Mouse (Mus musculus): ENCODE data around the gene Clec2i. TPM values are rescaled to one million over a fixed set of nuclear protein-coding genes. Genes with fewer than 3 reads are reported as not detected.

Clec2i gene
- polyA plus RNA-seq, 1 experiment from 2014 or later: 0.16 TPM

- 88% methylated on average over 5 of the region's 5 CpGs for WGBS
- H3K9ac ChIP-seq: no peak overlapping the region
- H3K27me3 ChIP-seq: no peaks in the 10 kb centered on the region
- no peaks in the 10 kb centered on the region for H3K36me3 ChIP-seq
- no peak for ATAC-seq (replicated peaks; ENCODE audit: low FRiP score)
- H3K4me2 ChIP-seq: no peak overlapping the region
- H3K9me3 ChIP-seq (replicated peaks): no peaks in the 10 kb centered on the region
- H3K4me1 ChIP-seq: peaks cover 27% of the 10 kb centered on the region
- H3K4me3 ChIP-seq (replicated peaks): no peak overlapping the region; the same call in 1 of the 2 replicates
- no peak overlapping the region for H3K27ac ChIP-seq
Observed at GRCm38 (mm10) chr6:128844586-128845080, 42.8 kb upstream of the Clec2i start.

- 0 out of 2 replicates have a peak, but pooled peaks have one; percentile 5 for ATAC-seq (replicated peaks; ENCODE audit: low FRiP score)
Observed at GRCm38 (mm10) chr6:128845319-128845979, 41.9 kb upstream of the Clec2i start.

GRCm38 (mm10) chr6:128845998-128846542 lies 41.3 kb upstream of the Clec2i start:
- H3K4me2 ChIP-seq: no peak overlapping the region
- 68% methylated on average over 6 of the region's 9 CpGs for WGBS
- no peak overlapping the region for H3K9ac ChIP-seq
- no peak for ATAC-seq (replicated peaks; ENCODE audit: low FRiP score)
- no peak overlapping the region for H3K4me3 ChIP-seq (replicated peaks)
- no peaks in the 10 kb centered on the region for H3K9me3 ChIP-seq (replicated peaks)
- H3K4me1 ChIP-seq: peaks cover 21% of the 10 kb centered on the region
- H3K27ac ChIP-seq: no peak overlapping the region
- no peaks in the 10 kb centered on the region for H3K27me3 ChIP-seq
- no peaks in the 10 kb centered on the region for H3K36me3 ChIP-seq

More at GRCm38 (mm10) chr6:128845319-128845979, 41.9 kb upstream of the Clec2i start:
- H3K4me3 ChIP-seq (replicated peaks): 0 out of 2 replicates have a peak overlapping the region, but pooled peaks have one; percentile 11
- H3K27ac ChIP-seq: no peak overlapping the region
- peaks cover 21% of the 10 kb centered on the region for H3K4me1 ChIP-seq
- WGBS: 44% methylated on average over 7 of the region's 7 CpGs
- no peaks in the 10 kb centered on the region for H3K27me3 ChIP-seq
- no peaks in the 10 kb centered on the region for H3K36me3 ChIP-seq
- H3K9ac ChIP-seq: no peak overlapping the region
- no peaks in the 10 kb centered on the region for H3K9me3 ChIP-seq (replicated peaks)
- H3K4me2 ChIP-seq: peak overlapping the region; percentile 24; the same call in 1 of the 2 replicates

GRCm38 (mm10) chr6:128847401-128847800 lies 40.0 kb upstream of the Clec2i start:
- Histone ChIP-seq H3K9me3 (replicated peaks) (no peaks in the 10 kb centered on the region), H3K27ac (no peak overlapping the region), H3K27me3 (no peaks in the 10 kb centered on the region), H3K4me2 (no peak overlapping the region), H3K36me3 (no peaks in the 10 kb centered on the region), H3K4me1 (peaks cover 12% of the 10 kb centered on the region), H3K4me3 (replicated peaks) (no peak overlapping the region), H3K9ac (no peak overlapping the region)
- 87% methylated on average over 4 of the region's 4 CpGs for WGBS
- ATAC-seq (replicated peaks; ENCODE audit: low FRiP score): no peak

GRCm38 (mm10) chr6:128849902-128850301 lies 37.5 kb upstream of the Clec2i start:
- no peak overlapping the region for H3K9ac ChIP-seq
- no peak overlapping the region for H3K4me2 ChIP-seq
- no peak overlapping the region for H3K27ac ChIP-seq
- no peak for ATAC-seq (replicated peaks; ENCODE audit: low FRiP score)
- no peaks in the 10 kb centered on the region for H3K27me3 ChIP-seq
- WGBS: 52% methylated on average over 2 of the region's 2 CpGs
- H3K9me3 ChIP-seq (replicated peaks): no peaks in the 10 kb centered on the region
- H3K4me1 ChIP-seq: 0 out of 2 replicates have a peak, but pooled peaks cover 4% of the 10 kb centered on the region
- no peaks in the 10 kb centered on the region for H3K36me3 ChIP-seq
- H3K4me3 ChIP-seq (replicated peaks): no peak overlapping the region

- Histone ChIP-seq H3K4me2 (no peak overlapping the region), H3K4me3 (replicated peaks) (no peak overlapping the region), H3K4me1 (0 out of 2 replicates have a peak, but pooled peaks cover under 1% of the 10 kb centered on the region), H3K9me3 (replicated peaks) (no peaks in the 10 kb centered on the region), H3K27me3 (no peaks in the 10 kb centered on the region), H3K36me3 (no peaks in the 10 kb centered on the region), H3K27ac (no peak overlapping the region), H3K9ac (no peak overlapping the region)
- no peak for ATAC-seq (replicated peaks; ENCODE audit: low FRiP score)
- 62% methylated on average over 2 of the region's 2 CpGs for WGBS
Observed at GRCm38 (mm10) chr6:128850671-128851070, 36.7 kb upstream of the Clec2i start.

GRCm38 (mm10) chr6:128851151-128851550 lies 36.2 kb upstream of the Clec2i start:
- Histone ChIP-seq H3K9ac (no peak overlapping the region), H3K4me3 (replicated peaks) (no peak overlapping the region), H3K4me2 (no peak overlapping the region), H3K4me1 (0 out of 2 replicates have a peak, but pooled peaks cover 1% of the 10 kb centered on the region), H3K27ac (no peak overlapping the region), H3K27me3 (no peaks in the 10 kb centered on the region), H3K36me3 (no peaks in the 10 kb centered on the region), H3K9me3 (replicated peaks) (no peaks in the 10 kb centered on the region)
- WGBS: 90% methylated on average over 2 of the region's 2 CpGs
- ATAC-seq (replicated peaks; ENCODE audit: low FRiP score): no peak

GRCm38 (mm10) chr6:128852766-128853165 lies 34.6 kb upstream of the Clec2i start:
- Histone ChIP-seq H3K4me1 (0 out of 2 replicates have a peak, but pooled peaks cover 4% of the 10 kb centered on the region), H3K27ac (no peak overlapping the region), H3K4me3 (replicated peaks) (no peak overlapping the region), H3K36me3 (no peaks in the 10 kb centered on the region), H3K9me3 (replicated peaks) (no peaks in the 10 kb centered on the region), H3K4me2 (no peak overlapping the region), H3K9ac (no peak overlapping the region), H3K27me3 (no peaks in the 10 kb centered on the region)
- 78% methylated on average over 3 of the region's 3 CpGs for WGBS
- ATAC-seq (replicated peaks; ENCODE audit: low FRiP score): no peak

- peak; percentile 63 for ATAC-seq (replicated peaks; ENCODE audit: low FRiP score)
- no peak overlapping the region for H3K4me2 ChIP-seq
Observed at GRCm38 (mm10) chr6:128854024-128854820, 33.2 kb upstream of the Clec2i start.

GRCm38 (mm10) chr6:128854895-128855294 lies 32.5 kb upstream of the Clec2i start:
- Histone ChIP-seq H3K4me3 (replicated peaks) (no peak overlapping the region), H3K4me1 (0 out of 2 replicates have a peak, but pooled peaks cover 4% of the 10 kb centered on the region), H3K36me3 (no peaks in the 10 kb centered on the region), H3K27ac (no peak overlapping the region), H3K9ac (no peak overlapping the region), H3K9me3 (replicated peaks) (no peaks in the 10 kb centered on the region), H3K27me3 (no peaks in the 10 kb centered on the region), H3K4me2 (no peak overlapping the region)
- ATAC-seq (replicated peaks; ENCODE audit: low FRiP score): no peak
- 97% methylated on average over 3 of the region's 3 CpGs for WGBS

More at GRCm38 (mm10) chr6:128854024-128854820, 33.2 kb upstream of the Clec2i start:
- 0 out of 2 replicates have a peak, but pooled peaks cover 4% of the 10 kb centered on the region for H3K4me1 ChIP-seq
- WGBS: 49% methylated on average over 12 of the region's 12 CpGs
- no peaks in the 10 kb centered on the region for H3K36me3 ChIP-seq
- H3K9me3 ChIP-seq (replicated peaks): no peaks in the 10 kb centered on the region
- no peak overlapping the region for H3K4me3 ChIP-seq (replicated peaks)
- no peak overlapping the region for H3K27ac ChIP-seq
- no peak overlapping the region for H3K9ac ChIP-seq
- H3K27me3 ChIP-seq: no peaks in the 10 kb centered on the region

GRCm38 (mm10) chr6:128855477-128855876 lies 31.9 kb upstream of the Clec2i start:
- H3K27me3 ChIP-seq: no peaks in the 10 kb centered on the region
- no peaks in the 10 kb centered on the region for H3K9me3 ChIP-seq (replicated peaks)
- no peak overlapping the region for H3K9ac ChIP-seq
- no peak overlapping the region for H3K4me3 ChIP-seq (replicated peaks)
- ATAC-seq (replicated peaks; ENCODE audit: low FRiP score): no peak
- H3K27ac ChIP-seq: no peak overlapping the region
- no peak overlapping the region for H3K4me2 ChIP-seq
- H3K4me1 ChIP-seq: 0 out of 2 replicates have a peak, but pooled peaks cover 4% of the 10 kb centered on the region
- no peaks in the 10 kb centered on the region for H3K36me3 ChIP-seq
- 42% methylated on average over 1 of the region's 1 CpGs for WGBS

- Histone ChIP-seq H3K4me3 (replicated peaks) (no peak overlapping the region), H3K4me2 (no peak overlapping the region), H3K9me3 (replicated peaks) (no peaks in the 10 kb centered on the region), H3K27ac (no peak overlapping the region), H3K4me1 (0 out of 2 replicates have a peak, but pooled peaks cover 4% of the 10 kb centered on the region), H3K9ac (no peak overlapping the region), H3K36me3 (no peaks in the 10 kb centered on the region), H3K27me3 (no peaks in the 10 kb centered on the region)
- ATAC-seq (replicated peaks; ENCODE audit: low FRiP score): peak; percentile 80
- 51% methylated on average over 5 of the region's 5 CpGs for whole genome bisulfite sequencing
Observed at GRCm38 (mm10) chr6:128856250-128856649, 31.1 kb upstream of the Clec2i start.

Data from kidney, embryonic 15.5 days (tissue).